Mouse (Mus musculus) testis, adult 2 months (tissue): ENCODE results near the gene Snx8. TPM values are rescaled to one million over a fixed set of nuclear protein-coding genes. Genes with fewer than 3 reads are reported as not detected.

Experiments used
- H3K27ac ChIP-seq: fragments of 200-500 bp; 2 replicates; pipeline ENCODE4 v1.5.1; 2012; ENCODE audit warnings: low read depth, low read length; ENCODE audit not compliant: control insufficient read depth, insufficient read depth
- H3K27me3 ChIP-seq: fragments of 200-500 bp; 2 replicates; pipeline ENCODE4 v1.6.1; 2012; ENCODE audit warnings: mild to moderate bottlenecking, low read length, moderate library complexity; ENCODE audit not compliant: control insufficient read depth, insufficient read depth
- H3K36me3 ChIP-seq: fragments of 200-500 bp; 2 replicates; pipeline ENCODE4 v1.6.1; 2012; ENCODE audit warnings: mild to moderate bottlenecking, low read length; ENCODE audit not compliant: control insufficient read depth, insufficient read depth
- H3K4me1 ChIP-seq: fragments of 200-500 bp; 2 replicates; pipeline ENCODE4 v1.6.1; 2012; ENCODE audit warnings: low read length; ENCODE audit not compliant: control insufficient read depth, insufficient read depth
- H3K4me3 ChIP-seq: fragments of 200-500 bp; 2 replicates; pipeline ENCODE4 v1.5.1; 2012; ENCODE audit warnings: low read depth, mild to moderate bottlenecking, low read length, moderate library complexity, mixed read lengths; ENCODE audit not compliant: control insufficient read depth
- CTCF ChIP-seq: fragments of 200-500 bp; IDR thresholded peaks from 2 replicates; pipeline ENCODE4 v1.5.1; 2012; ENCODE audit warnings: low read depth, mild to moderate bottlenecking, inconsistent platforms, low read length, moderate library complexity; ENCODE audit not compliant: control insufficient read depth, insufficient read depth, insufficient replicate concordance
- POLR2A ChIP-seq: fragments of 200-500 bp; IDR thresholded peaks from 2 replicates; pipeline ENCODE4 v1.6.1; 2012; ENCODE audit warnings: low read depth, mild to moderate bottlenecking, inconsistent platforms, low read length, moderate library complexity; ENCODE audit not compliant: control insufficient read depth
- polyA plus RNA-seq: library from polyadenylated mRNA; depleted of rRNA; stranded (reverse); fragments of >200 nt; gene quantifications from 2 replicates; pipeline ENCODE4 v1.2.3, GENCODE M21; 2012; rRNA removed

The Snx8 gene
- 3.8 and 4.3 TPM in 2 replicates for polyA plus RNA-seq

GRCm38 (mm10) chr5:140388588-140389576 lies at the start of gene Snx8:
Gene Snx8, minus strand, starts transcription at chr5:140389262.
- Histone ChIP-seq H3K4me1 (peaks cover 6% of the 10 kb centered on the region), H3K27ac (no peak within 1 kb of the TSS), H3K4me3 (peak within 1 kb of the TSS; percentile 89), H3K36me3 (no peaks in the 10 kb centered on the region), H3K27me3 (no peaks in the 10 kb centered on the region)
- no peak for TF ChIP-seq CTCF
- peak; percentile 50 for TF ChIP-seq POLR2A

GRCm38 (mm10) chr5:140425016-140425783 lies 36.1 kb upstream of the Snx8 start:
- no peak for TF ChIP-seq POLR2A
- TF ChIP-seq CTCF = no peak
- no peaks in the 10 kb centered on the region for H3K27me3 ChIP-seq
- peaks cover 6% of the 10 kb centered on the region for H3K36me3 ChIP-seq
- H3K4me1 ChIP-seq = peaks cover 7% of the 10 kb centered on the region
- H3K27ac ChIP-seq = no peak overlapping the region
- H3K4me3 ChIP-seq = no peak overlapping the region

GRCm38 (mm10) chr5:140420616-140421015 lies 31.6 kb upstream of the Snx8 start:
- TF ChIP-seq CTCF (no peak), POLR2A (no peak)
- H3K27me3 ChIP-seq = no peaks in the 10 kb centered on the region
- peaks cover 9% of the 10 kb centered on the region for H3K4me1 ChIP-seq
- H3K36me3 ChIP-seq = peaks cover 3% of the 10 kb centered on the region
- H3K27ac ChIP-seq = no peak overlapping the region
- peak overlapping the region; percentile 93 for H3K4me3 ChIP-seq

GRCm38 (mm10) chr5:140419442-140420080 lies 30.5 kb upstream of the Snx8 start:
- peaks cover 9% of the 10 kb centered on the region for H3K4me1 ChIP-seq
- peak overlapping the region; percentile 77 for H3K27ac ChIP-seq
- H3K4me3 ChIP-seq = peak overlapping the region; percentile 93
- peaks cover 1% of the 10 kb centered on the region; the same call in 1 of the 2 replicates for H3K36me3 ChIP-seq
- no peaks in the 10 kb centered on the region for H3K27me3 ChIP-seq
- TF ChIP-seq CTCF (no peak), POLR2A (0 out of 2 replicates have a peak, but pooled peaks have one; percentile 3)

- H3K27ac ChIP-seq = peak within 1 kb of the TSS; percentile 98
- H3K4me1 ChIP-seq = peaks cover 9% of the 10 kb centered on the region
- H3K27me3 ChIP-seq = no peaks in the 10 kb centered on the region
- peak within 1 kb of the TSS; percentile 99 for H3K4me3 ChIP-seq
- peaks cover 1% of the 10 kb centered on the region; the same call in 1 of the 2 replicates for H3K36me3 ChIP-seq
- no peak for TF ChIP-seq CTCF
- peak; percentile 86 for TF ChIP-seq POLR2A
Observed at GRCm38 (mm10) chr5:140418489-140419441, 29.7 kb upstream of the Snx8 start, which contains the start of gene Eif3b. Gene Eif3b, plus strand, starts transcription at chr5:140419328.

- Histone ChIP-seq H3K27me3 (no peaks in the 10 kb centered on the region), H3K36me3 (peaks cover 1% of the 10 kb centered on the region; the same call in 1 of the 2 replicates), H3K4me3 (peak overlapping the region; percentile 99), H3K27ac (peak overlapping the region; percentile 98), H3K4me1 (peaks cover 9% of the 10 kb centered on the region)
- TF ChIP-seq CTCF = no peak
- no peak for TF ChIP-seq POLR2A
Observed at GRCm38 (mm10) chr5:140418106-140418488, 29.0 kb upstream of the Snx8 start.
